Mouse (Mus musculus) liver, adult 2 months (tissue): ENCODE results near the gene Akt1.

ENCODE experiments used
- CTCF ChIP-seq: fragments of 200-500 bp; IDR thresholded peaks from 2 replicates; pipeline ENCODE4 v1.5.1; 2011; ENCODE audit warnings: low read depth, low read length, control low read depth
- POLR2A ChIP-seq: fragments of 200-500 bp; IDR thresholded peaks from 2 replicates; pipeline ENCODE4 v1.6.1; 2011; ENCODE audit warnings: low read length, control low read depth; ENCODE audit not compliant: insufficient read depth; ENCODE audit errors: extremely low read depth

DNA sequence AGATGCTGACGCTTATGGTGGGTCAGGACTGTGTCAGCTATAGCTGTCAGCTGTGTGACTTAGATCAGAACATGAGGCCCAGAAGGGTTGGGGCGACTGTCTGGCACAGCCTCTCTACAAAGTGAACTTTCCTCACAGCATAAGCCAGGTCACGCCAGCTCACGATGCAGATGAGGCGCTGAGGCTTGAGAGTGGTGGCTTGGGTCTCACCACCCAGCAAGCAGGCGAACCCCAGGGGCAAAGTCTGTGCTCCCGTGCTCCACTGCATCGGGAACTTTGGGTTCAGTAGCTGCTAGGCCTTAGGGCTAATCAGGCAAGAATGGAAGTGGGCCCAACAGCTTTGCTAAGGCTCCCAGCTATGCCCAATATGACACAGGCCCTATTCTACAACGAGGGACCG, 65.7 kb downstream of the Akt1 start:
- TF ChIP-seq CTCF (no peak), POLR2A (no peak)
